9 mouse cellular contexts compared by ENCODE assay signal in the genomic region with DNA sequence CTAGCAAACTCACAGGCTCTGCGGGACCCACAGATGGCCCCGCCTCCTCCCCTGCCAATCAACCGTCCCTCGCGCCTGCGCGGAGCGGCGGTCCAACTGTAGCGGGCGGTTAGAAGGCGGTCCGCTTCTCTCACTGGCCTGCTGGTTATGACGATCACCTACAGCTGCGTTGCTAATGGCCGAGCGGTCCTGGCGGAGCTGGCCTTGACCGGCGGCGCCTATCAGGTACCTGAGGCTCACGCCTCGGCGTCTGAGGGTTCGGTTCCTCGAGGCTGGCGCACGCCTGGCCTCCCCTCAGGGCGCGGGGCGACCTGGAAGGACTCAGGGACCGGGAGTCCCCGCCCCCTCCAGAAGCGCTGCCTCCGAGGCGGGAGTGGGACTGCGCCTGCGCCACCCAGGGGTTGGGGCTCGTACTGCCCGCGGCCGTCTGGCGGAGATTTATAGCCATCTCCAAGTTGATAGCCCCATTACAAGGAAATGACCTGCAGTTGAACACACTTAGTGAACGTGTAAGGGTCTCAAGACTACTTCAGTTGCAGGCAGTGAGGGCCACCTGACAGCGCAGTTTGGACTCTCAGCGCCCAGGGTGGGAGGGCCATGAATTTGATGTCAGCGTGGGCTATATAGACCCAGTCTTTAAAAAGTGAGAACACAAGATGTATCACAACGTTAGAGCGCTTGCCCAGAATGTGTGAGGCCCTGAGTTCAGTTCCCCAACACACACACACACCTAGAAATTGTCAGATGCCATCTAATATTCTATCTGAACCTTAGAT. TPM values are rescaled to one million over a fixed set of nuclear protein-coding genes. Genes with fewer than 3 reads are reported as not detected.
DNase-seq lines count a peak whose midpoint lies in the region; ATAC-seq and TF ChIP-seq lines count a peak whose summit lies in the region.
"Had no signal": no experiment of that assay in that cellular context is flagged by ENCODE, and none has a peak within 500 bp of the region (broad histone marks: within the 10 kb centered on the region; RNA-seq: fewer than 3 reads in every experiment).

Gene Vamp9, plus strand, starts transcription at position 74 of the 776 bp plus-strand sequence.

- H3K4me1 ChIP-seq in forebrain, embryonic 14.5 days (ENCODE audit: control insufficient read depth, insufficient read depth, low read length): no peaks in the 10 kb centered on the region
- no peaks in the 10 kb centered on the region for H3K4me1 ChIP-seq in heart, postnatal 0 days (ENCODE audit: control insufficient read depth, insufficient read depth)
- peaks cover 10% of the 10 kb centered on the region for H3K4me1 ChIP-seq in liver, embryonic 12.5 days

- H3K9ac ChIP-seq in forebrain, embryonic 14.5 days (ENCODE audit: low read length): peak within 1 kb of the TSS; percentile 64
- peak within 1 kb of the TSS; percentile 57; the same call in 1 of the 2 replicates for H3K9ac ChIP-seq in heart, postnatal 0 days (replicated peaks; ENCODE audit: low read depth, low read length)
- peak within 1 kb of the TSS; percentile 55 for H3K9ac ChIP-seq in liver, embryonic 12.5 days

- DNase-seq in CD8-positive naive resting alpha-beta T cell, adult 2 months (ENCODE audit: low read depth in 2 of 2, low spot score in 2 of 2): peak; percentile 86 to 90
- peak; percentile 92 for DNase-seq in cerebellum, adult 11 months
- peak; percentile 97 for DNase-seq in forebrain, embryonic 14.5 days (ENCODE audit: low spot score)
- DNase-seq in heart, postnatal 0 days (ENCODE audit: low spot score): peak; percentile 95
- DNase-seq in kidney, postnatal 25 days: peak; percentile 96 to 98
- DNase-seq in natural killer cell, adult 2 months (ENCODE audit: low spot score in 2 of 2): peak; percentile 94
- DNase-seq in splenic B cell, adult 2 months (ENCODE audit: low read depth, low spot score): peak; percentile 93

- peak; percentile 99 for ATAC-seq in forebrain, embryonic 14.5 days
- ATAC-seq in heart, postnatal 0 days (ENCODE audit: insufficient read depth, low read depth): peak; percentile 99
- ATAC-seq in liver, embryonic 12.5 days: peak; percentile 98

- H3K9me3 ChIP-seq in forebrain, embryonic 14.5 days (replicated peaks; ENCODE audit: control insufficient read depth, low read length): no peaks in the 10 kb centered on the region
- no peaks in the 10 kb centered on the region for H3K9me3 ChIP-seq in heart, postnatal 0 days (replicated peaks; ENCODE audit: control insufficient read depth, low read length)
- no peaks in the 10 kb centered on the region for H3K9me3 ChIP-seq in liver, embryonic 12.5 days (replicated peaks)

- H3K4me3 ChIP-seq in forebrain, embryonic 14.5 days (ENCODE audit: low read depth, low read length): peak within 1 kb of the TSS; percentile 49
- peak within 1 kb of the TSS; percentile 61 for H3K4me3 ChIP-seq in heart, postnatal 0 days (ENCODE audit: low read depth, low read length)
- H3K4me3 ChIP-seq in liver, embryonic 12.5 days: peak within 1 kb of the TSS; percentile 59

- TF ChIP-seq EP300 in heart, postnatal 0 days (IDR thresholded peaks at IDR 0.05; ENCODE audit: low read depth): no peak

- H3K4me2 ChIP-seq in forebrain, embryonic 14.5 days (ENCODE audit: low read length): peak within 1 kb of the TSS; percentile 59
- H3K4me2 ChIP-seq in heart, postnatal 0 days (ENCODE audit: low read depth, low read length): peak within 1 kb of the TSS; percentile 62
- peak within 1 kb of the TSS; percentile 74 for H3K4me2 ChIP-seq in liver, embryonic 12.5 days

- WGBS in forebrain, embryonic 14.5 days: 11% methylated on average over 49 of the region's 49 CpGs
- WGBS in heart, postnatal 0 days: 10% methylated on average over 49 of the region's 49 CpGs
- 7% methylated on average over 49 of the region's 49 CpGs for WGBS in liver, embryonic 12.5 days (ENCODE audit: insufficient replicate concordance)

- no peaks in the 10 kb centered on the region for H3K36me3 ChIP-seq in forebrain, embryonic 14.5 days (ENCODE audit: control insufficient read depth, insufficient read depth, low read length)
- H3K36me3 ChIP-seq in heart, postnatal 0 days (replicated peaks; ENCODE audit: control insufficient read depth, insufficient read depth, low read length): no peaks in the 10 kb centered on the region
- H3K36me3 ChIP-seq in liver, embryonic 12.5 days: no peaks in the 10 kb centered on the region
- H3K36me3 ChIP-seq in splenic B cell, adult 2 months (ENCODE audit: control insufficient read depth, insufficient read depth, low read length, poor library complexity, severe bottlenecking): no peaks in the 10 kb centered on the region

- H3K27me3 ChIP-seq in forebrain, embryonic 14.5 days (replicated peaks; ENCODE audit: control insufficient read depth, insufficient read depth, low read length): no peaks in the 10 kb centered on the region
- H3K27me3 ChIP-seq in heart, postnatal 0 days (ENCODE audit: control insufficient read depth, insufficient read depth, low read length): no peaks in the 10 kb centered on the region
- no peaks in the 10 kb centered on the region for H3K27me3 ChIP-seq in liver, embryonic 12.5 days (replicated peaks)
- H3K27me3 ChIP-seq in splenic B cell, adult 2 months (ENCODE audit: control insufficient read depth, insufficient read depth, low read length, poor library complexity, severe bottlenecking): no peaks in the 10 kb centered on the region
- H3K27me3 ChIP-seq: CH12.LX had no signal

- TF ChIP-seq CTCF in heart, postnatal 0 days (IDR thresholded peaks at IDR 0.05; ENCODE audit: low read depth): peak; percentile 36

- H3K27ac ChIP-seq in forebrain, embryonic 14.5 days (ENCODE audit: low read depth, low read length): peak within 1 kb of the TSS; percentile 63
- peak within 1 kb of the TSS; percentile 93 for H3K27ac ChIP-seq in heart, postnatal 0 days (ENCODE audit: low read depth)
- H3K27ac ChIP-seq in liver, embryonic 12.5 days: peak within 1 kb of the TSS; percentile 73

RNA-seq across cellular contexts. Expression of gene Vamp9, which starts in this region (rescaled TPM):
- polyA plus RNA-seq in forebrain, embryonic 14.5 days (2014; fragmentation: Nextera tagmentation; extraction: Ambion mirVana): 0.75 and 0.83 TPM in 2 replicates
- not detected in 2 replicates for total RNA-seq in heart, postnatal 0 days (2014; rRNA removed; ENCODE audit: low replicate concordance)
- polyA plus RNA-seq in heart, postnatal 0 days (2015; fragmentation: Nextera tagmentation; extraction: Ambion mirVana): 0.72 and 0.97 TPM in 2 replicates
- polyA plus RNA-seq in liver, embryonic 12.5 days (2016; fragmentation: Nextera tagmentation; extraction: Ambion mirVana): not detected in 2 replicates
- total RNA-seq: CH12.LX had no signal

Comparison
In these comparisons a context has a peak if more than half of its experiments do, and no peak if none do; other contexts are left out.
1. Peak in every context shown above with its lines: DNase-seq, ATAC-seq, H3K4me3 ChIP-seq and H3K27ac ChIP-seq.
2. Peak in DNase-seq, ATAC-seq, H3K4me3 ChIP-seq, H3K27ac ChIP-seq, H3K9ac ChIP-seq and H3K4me2 ChIP-seq in forebrain, embryonic 14.5 days; RNA of the gene not detected or under 1 TPM.
3. Peak in DNase-seq, ATAC-seq, H3K4me3 ChIP-seq, H3K27ac ChIP-seq, H3K9ac ChIP-seq and H3K4me2 ChIP-seq in heart, postnatal 0 days; RNA of the gene not detected or under 1 TPM.
4. Peak in ATAC-seq, H3K4me3 ChIP-seq, H3K27ac ChIP-seq, H3K9ac ChIP-seq and H3K4me2 ChIP-seq in liver, embryonic 12.5 days; RNA of the gene not detected or under 1 TPM.